Mouse (Mus musculus) lung, postnatal 0 days (tissue): ENCODE measurements at regions not wholly inside any gene's neighbourhood (a gene's known extent, or its start where the extent isn't known, plus 50 kb on each side); places are given as distances from the start of the nearest gene placed in this dataset.

ENCODE experiments used
- ATAC-seq: fragments of 200-750 bp; cut with Nextera tagmentation; 2 replicates; pipeline ENCODE4 v1.8.0; 2017; ENCODE audit warnings: moderate library complexity
- DNase-seq: peaks from one replicate; pipeline ENCODE4 v3.0.0-alpha.2; 2016; ENCODE audit warnings: low spot score
- H3K27ac ChIP-seq: fragments of 300-500 bp; sonication (generic); 2 replicates; pipeline ENCODE4 v1.5.1; 2014; ENCODE audit warnings: antibody characterized with exemption, mild to moderate bottlenecking, low read length, mixed read lengths
- H3K27me3 ChIP-seq: fragments of 300-500 bp; sonication (generic); replicated peaks from 2 replicates; pipeline ENCODE4 v1.6.1; 2014; ENCODE audit warnings: low read length, mixed read lengths; ENCODE audit not compliant: insufficient read depth
- H3K36me3 ChIP-seq: fragments of 300-500 bp; sonication (generic); 2 replicates; pipeline ENCODE4 v1.6.1; 2014; ENCODE audit warnings: low read length, mixed read lengths; ENCODE audit not compliant: insufficient read depth
- H3K4me1 ChIP-seq: fragments of 300-500 bp; sonication (generic); 2 replicates; pipeline ENCODE4 v1.6.1; 2014; ENCODE audit warnings: antibody characterized with exemption, low read depth, low read length, mixed read lengths; ENCODE audit not compliant: insufficient read depth
- H3K4me2 ChIP-seq: fragments of 300-500 bp; sonication (generic); replicated peaks from 2 replicates; pipeline ENCODE4 v1.6.1; 2014; ENCODE audit warnings: low read depth, mild to moderate bottlenecking, low read length, moderate library complexity, mixed read lengths
- H3K4me3 ChIP-seq: fragments of 300-500 bp; sonication (generic); 2 replicates; pipeline ENCODE4 v1.5.1; 2014; ENCODE audit warnings: low read depth, low read length
- H3K9ac ChIP-seq: fragments of 300-500 bp; sonication (generic); replicated peaks from 2 replicates; pipeline ENCODE4 v1.6.1; 2014; ENCODE audit warnings: low read depth, mild to moderate bottlenecking
- H3K9me3 ChIP-seq: fragments of 300-500 bp; sonication (generic); 2 replicates; pipeline ENCODE4 v1.6.1; 2016; ENCODE audit warnings: low read length, mixed read lengths
- CTCF ChIP-seq: IDR thresholded peaks from 2 replicates; pipeline ENCODE4 v1.5.1; 2016; ENCODE audit warnings: antibody characterized with exemption, mild to moderate bottlenecking
- EP300 ChIP-seq: IDR thresholded peaks from 2 replicates; pipeline ENCODE4 v1.6.1; 2016; ENCODE audit warnings: antibody characterized with exemption, mild to moderate bottlenecking, control low read depth
- WGBS: fragments of 180-500 bp; shearing (Covaris S2); extraction: QIAGEN DNeasy Blood & Tissue Kit; methylation state at CpG from one replicate; pipeline ENCODE4 v1.1.7; 2014; 5-methylcytosine and 5-hydroxymethylcytosine counted together

GRCm38 (mm10) chr9:69856621-69857020 is 95.9 kb upstream of the Foxb1 start:
- H3K4me1 ChIP-seq, result no peaks in the 10 kb centered on the region
- H3K27me3 ChIP-seq, result no peaks in the 10 kb centered on the region
- DNase-seq, result peak; percentile 8
- TF ChIP-seq EP300 (no peak), CTCF (no peak)
- WGBS, result 89% methylated on average over 7 of the region's 7 CpGs
- no peak for ATAC-seq
- no peak overlapping the region for H3K4me2 ChIP-seq
- H3K27ac ChIP-seq, result no peak overlapping the region
- H3K9ac ChIP-seq, result no peak overlapping the region
- H3K36me3 ChIP-seq, result no peaks in the 10 kb centered on the region
- H3K4me3 ChIP-seq, result no peak overlapping the region
- no peaks in the 10 kb centered on the region for H3K9me3 ChIP-seq

GRCm38 (mm10) chr9:69858619-69859018 is 97.9 kb upstream of the Foxb1 start:
- Histone ChIP-seq H3K27ac (no peak overlapping the region), H3K9me3 (no peaks in the 10 kb centered on the region), H3K27me3 (no peaks in the 10 kb centered on the region), H3K4me2 (no peak overlapping the region), H3K4me3 (no peak overlapping the region), H3K4me1 (no peaks in the 10 kb centered on the region), H3K9ac (no peak overlapping the region), H3K36me3 (no peaks in the 10 kb centered on the region)
- DNase-seq (no peak), ATAC-seq (no peak)
- 70% methylated on average over 3 of the region's 3 CpGs for WGBS
- no peak for TF ChIP-seq CTCF
- TF ChIP-seq EP300, result no peak

DNA sequence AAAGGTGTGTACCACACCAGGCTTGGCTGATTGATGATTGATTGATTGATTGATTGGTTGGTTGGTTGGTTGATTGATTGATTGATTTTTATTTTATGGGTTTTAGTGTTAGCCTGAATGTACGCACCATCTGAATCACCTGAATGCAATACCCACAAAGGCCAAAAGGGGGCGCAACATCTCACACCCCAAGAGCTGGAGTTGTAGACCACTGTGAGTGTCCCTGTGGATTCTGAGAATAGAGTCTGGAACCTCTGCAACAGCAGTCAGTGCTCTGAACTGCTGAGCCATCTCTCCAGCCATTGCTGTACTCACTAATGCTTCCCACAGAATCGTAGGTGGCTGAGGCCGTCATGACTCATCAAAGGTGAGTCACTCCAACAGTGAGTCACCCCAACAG is 109.4 kb upstream of the Foxb1 start:
- H3K36me3 ChIP-seq, result no peaks in the 10 kb centered on the region
- TF ChIP-seq CTCF (peak; percentile 23; the same call in 1 of the 2 replicates), EP300 (no peak)
- no peaks in the 10 kb centered on the region for H3K9me3 ChIP-seq
- H3K4me1 ChIP-seq, result no peaks in the 10 kb centered on the region
- no peak overlapping the region for H3K4me2 ChIP-seq
- 78% methylated on average over 4 of the region's 4 CpGs for WGBS
- ATAC-seq (no peak), DNase-seq (no peak)
- no peak overlapping the region for H3K27ac ChIP-seq
- H3K27me3 ChIP-seq, result no peaks in the 10 kb centered on the region
- H3K4me3 ChIP-seq, result no peak overlapping the region
- H3K9ac ChIP-seq, result no peak overlapping the region

- H3K4me2 ChIP-seq, result no peak overlapping the region
- no peaks in the 10 kb centered on the region for H3K36me3 ChIP-seq
- no peak for ATAC-seq
- no peak overlapping the region for H3K4me3 ChIP-seq
- no peak overlapping the region for H3K27ac ChIP-seq
- no peaks in the 10 kb centered on the region for H3K27me3 ChIP-seq
- no peak overlapping the region for H3K9ac ChIP-seq
- H3K4me1 ChIP-seq, result no peaks in the 10 kb centered on the region
- 58% methylated on average over 5 of the region's 5 CpGs for WGBS
- no peak for DNase-seq
- TF ChIP-seq EP300 (no peak), CTCF (no peak)
- no peaks in the 10 kb centered on the region for H3K9me3 ChIP-seq
Observed at GRCm38 (mm10) chr9:69886351-69886750, 102.9 kb upstream of the Bnip2 start.

GRCm38 (mm10) chr9:69898016-69898415 is 91.2 kb upstream of the Bnip2 start:
- H3K4me3 ChIP-seq, result no peak overlapping the region
- WGBS, result 43% methylated on average over 10 of the region's 10 CpGs
- no peak overlapping the region for H3K27ac ChIP-seq
- no peaks in the 10 kb centered on the region for H3K36me3 ChIP-seq
- TF ChIP-seq EP300 (no peak), CTCF (no peak)
- no peak overlapping the region for H3K9ac ChIP-seq
- no peak overlapping the region for H3K4me2 ChIP-seq
- DNase-seq, result no peak
- no peaks in the 10 kb centered on the region for H3K4me1 ChIP-seq
- ATAC-seq, result no peak
- H3K27me3 ChIP-seq, result no peaks in the 10 kb centered on the region
- H3K9me3 ChIP-seq, result no peaks in the 10 kb centered on the region

- H3K27ac ChIP-seq, result no peak overlapping the region
- H3K4me2 ChIP-seq, result no peak overlapping the region
- DNase-seq (peak; percentile 13), ATAC-seq (no peak)
- H3K36me3 ChIP-seq, result no peaks in the 10 kb centered on the region
- no peaks in the 10 kb centered on the region for H3K4me1 ChIP-seq
- peak; percentile 55 for TF ChIP-seq CTCF
- TF ChIP-seq EP300, result no peak
- H3K9me3 ChIP-seq, result no peaks in the 10 kb centered on the region
- H3K4me3 ChIP-seq, result no peak overlapping the region
- no peaks in the 10 kb centered on the region for H3K27me3 ChIP-seq
- H3K9ac ChIP-seq, result no peak overlapping the region
- WGBS, result 17% methylated on average over 11 of the region's 11 CpGs
Observed at GRCm38 (mm10) chr9:69899371-69899770, 89.9 kb upstream of the Bnip2 start.

GRCm38 (mm10) chr9:69900871-69901270 is 88.4 kb upstream of the Bnip2 start:
- DNase-seq (no peak), ATAC-seq (no peak)
- Histone ChIP-seq H3K27me3 (no peaks in the 10 kb centered on the region), H3K4me2 (no peak overlapping the region), H3K36me3 (no peaks in the 10 kb centered on the region), H3K9me3 (no peaks in the 10 kb centered on the region), H3K27ac (no peak overlapping the region), H3K4me3 (no peak overlapping the region), H3K9ac (no peak overlapping the region), H3K4me1 (no peaks in the 10 kb centered on the region)
- WGBS, result 43% methylated on average over 6 of the region's 6 CpGs
- no peak for TF ChIP-seq CTCF
- no peak for TF ChIP-seq EP300
